In genomic region chr2:157635670-157636069, GRCm38 (mm10) we compare ENCODE assay signal across 8 mouse cellular contexts.
DNase-seq lines count a peak whose midpoint lies in the region; ATAC-seq and TF ChIP-seq lines count a peak whose summit lies in the region.

No protein-coding gene starts in this region.

- no peak overlapping the region for H3K4me3 ChIP-seq in kidney, embryonic 15.5 days (replicated peaks)
- H3K4me3 ChIP-seq in limb, embryonic 11.5 days (ENCODE audit: low read depth, low read length), result no peak overlapping the region
- H3K4me3 ChIP-seq in neural tube, embryonic 11.5 days (ENCODE audit: low read depth, low read length), result no peak overlapping the region
- no peak overlapping the region for H3K4me3 ChIP-seq in thymus, adult 2 months (ENCODE audit: control insufficient read depth, insufficient read depth, low read length)

- no peak overlapping the region for H3K4me2 ChIP-seq in kidney, embryonic 15.5 days
- no peak overlapping the region for H3K4me2 ChIP-seq in limb, embryonic 11.5 days (ENCODE audit: low read depth, severe bottlenecking)
- H3K4me2 ChIP-seq in neural tube, embryonic 11.5 days (ENCODE audit: low read depth), result no peak overlapping the region

- H3K4me1 ChIP-seq in kidney, embryonic 15.5 days, result no peaks in the 10 kb centered on the region
- no peaks in the 10 kb centered on the region for H3K4me1 ChIP-seq in limb, embryonic 11.5 days (ENCODE audit: control insufficient read depth, insufficient read depth, low read length)
- no peaks in the 10 kb centered on the region for H3K4me1 ChIP-seq in neural tube, embryonic 11.5 days (ENCODE audit: control insufficient read depth, insufficient read depth, low read length)
- no peaks in the 10 kb centered on the region for H3K4me1 ChIP-seq in thymus, adult 2 months (replicated peaks; ENCODE audit: control insufficient read depth, insufficient read depth, low read length)

- intact Hi-C loops in gastrocnemius, postnatal 14 days (cut with DNase I; ENCODE audit: low total_unique reads), result loop anchor here (2.0 to 10.0 kb wide), 3 partner anchors 109 to 349 kb away; no protein-coding TSS in a partner anchor

- 6% methylated on average over 14 of the region's 14 CpGs for WGBS in kidney, embryonic 15.5 days
- 9% methylated on average over 14 of the region's 14 CpGs for WGBS in limb, embryonic 11.5 days
- WGBS in neural tube, embryonic 11.5 days, result 12% methylated on average over 14 of the region's 14 CpGs
- WGBS in thymus, adult 2 months, result 16% methylated on average over 14 of the region's 14 CpGs

- peaks cover 9% of the 10 kb centered on the region; the same call in 1 of the 2 replicates for H3K27me3 ChIP-seq in kidney, embryonic 15.5 days
- no peaks in the 10 kb centered on the region for H3K27me3 ChIP-seq in limb, embryonic 11.5 days (ENCODE audit: control insufficient read depth, insufficient read depth, low read length)
- H3K27me3 ChIP-seq in neural tube, embryonic 11.5 days (ENCODE audit: control insufficient read depth, insufficient read depth, low read length), result no peaks in the 10 kb centered on the region
- no peaks in the 10 kb centered on the region for H3K27me3 ChIP-seq in thymus, adult 2 months (ENCODE audit: control insufficient read depth, insufficient read depth, low read length)

- DNase-seq in kidney, adult 18-20 months, result peak; percentile 92
- peak; percentile 90 to 95 for DNase-seq in cerebellum, postnatal 36 days
- peak; percentile 85 for DNase-seq in gastrocnemius, postnatal 14 days
- peak; percentile 78 to 92 for DNase-seq in kidney, adult 8-10 months
- DNase-seq in limb, embryonic 11.5 days (ENCODE audit: low spot score), result peak; percentile 96
- DNase-seq in neural tube, embryonic 11.5 days (ENCODE audit: low spot score), result peak; percentile 92
- peak; percentile 60 for DNase-seq in thymus, adult 2 months

- H3K36me3 ChIP-seq in kidney, embryonic 15.5 days, result no peaks in the 10 kb centered on the region
- no peaks in the 10 kb centered on the region for H3K36me3 ChIP-seq in limb, embryonic 11.5 days (ENCODE audit: control insufficient read depth, insufficient read depth, low read length)
- H3K36me3 ChIP-seq in neural tube, embryonic 11.5 days (ENCODE audit: control insufficient read depth, insufficient read depth, low read length), result no peaks in the 10 kb centered on the region
- H3K36me3 ChIP-seq in thymus, adult 2 months (ENCODE audit: control insufficient read depth, insufficient read depth, low read length), result no peaks in the 10 kb centered on the region

- no peak overlapping the region for H3K9ac ChIP-seq in kidney, embryonic 15.5 days
- no peak overlapping the region for H3K9ac ChIP-seq in limb, embryonic 11.5 days (ENCODE audit: low read length)
- H3K9ac ChIP-seq in neural tube, embryonic 11.5 days (ENCODE audit: low read length), result no peak overlapping the region

- peak; percentile 65; the same call in 1 of the 2 replicates for TF ChIP-seq CTCF in thymus, adult 2 months (IDR thresholded peaks at IDR 0.05; ENCODE audit: borderline replicate concordance, control insufficient read depth, extremely low read depth, insufficient read depth, low read length, poor library complexity)

- H3K9me3 ChIP-seq in kidney, embryonic 15.5 days (replicated peaks), result no peaks in the 10 kb centered on the region
- H3K9me3 ChIP-seq in limb, embryonic 11.5 days (ENCODE audit: control insufficient read depth, low read length), result no peaks in the 10 kb centered on the region
- H3K9me3 ChIP-seq in neural tube, embryonic 11.5 days (ENCODE audit: control insufficient read depth, low read length), result no peaks in the 10 kb centered on the region

- no peak for TF ChIP-seq POLR2A in thymus, adult 2 months (IDR thresholded peaks at IDR 0.05; ENCODE audit: control insufficient read depth, extremely low read depth, insufficient read depth, low read length, poor library complexity)

- no peak for ATAC-seq in kidney, embryonic 15.5 days (replicated peaks; ENCODE audit: low FRiP score)
- no peak for ATAC-seq in limb, embryonic 11.5 days (ENCODE audit: insufficient number of reproducible peaks, low FRiP score, low TSS enrichment, low read depth)
- ATAC-seq in neural tube, embryonic 11.5 days (ENCODE audit: insufficient read depth, low FRiP score, low TSS enrichment), result no peak

- H3K27ac ChIP-seq in kidney, embryonic 15.5 days, result no peak overlapping the region
- H3K27ac ChIP-seq in limb, embryonic 11.5 days (replicated peaks; ENCODE audit: low read depth, low read length), result no peak overlapping the region
- no peak overlapping the region for H3K27ac ChIP-seq in neural tube, embryonic 11.5 days (ENCODE audit: low read depth, low read length)
- H3K27ac ChIP-seq in thymus, adult 2 months (ENCODE audit: control insufficient read depth, insufficient read depth, low read length), result no peak overlapping the region
